Mouse (Mus musculus) MEL (cell line): ENCODE measurements around the gene Rab11fip5. TPM values are rescaled to one million over a fixed set of nuclear protein-coding genes. Genes with fewer than 3 reads are reported as not detected.

Experiments
- DNase-seq: peaks from one replicate; pipeline ENCODE4 v3.0.0; 2011; ENCODE audit warnings: low read depth, low spot score
- H3K27ac ChIP-seq: 2 replicates; pipeline ENCODE4 v1.5.1; 2012; ENCODE audit warnings: low read depth, mild to moderate bottlenecking, control low read depth, low read length, moderate library complexity; ENCODE audit not compliant: control insufficient read depth
- H3K27me3 ChIP-seq, 2 experiments: fragments of 150-350 bp in 1 of 2; sonication (generic) in 1 of 2; 2 replicates each; pipeline ENCODE4 v1.6.1; 2012; ENCODE audit warnings: low read length in 2 of 2, mild to moderate bottlenecking in 2 of 2, improper control_type of control experiment in 1 of 2, moderate library complexity in 1 of 2; ENCODE audit not compliant: insufficient read depth in 2 of 2, control insufficient read depth in 1 of 2
- H3K36me3 ChIP-seq, 2 experiments: 2 replicates each; pipeline ENCODE4 v1.6.1; 2012 to 2014; ENCODE audit warnings: low read length in 2 of 2, improper control_type of control experiment in 1 of 2, inconsistent platforms in 1 of 2, mild to moderate bottlenecking in 1 of 2; ENCODE audit not compliant: insufficient read depth in 2 of 2, control insufficient read depth in 1 of 2
- H3K4me1 ChIP-seq, 2 experiments: fragments of 150-350 bp in 1 of 2; sonication (generic) in 1 of 2; 2 replicates each; pipeline ENCODE4 v1.6.1; 2012; ENCODE audit warnings: low read length in 2 of 2, improper control_type of control experiment in 1 of 2, mild to moderate bottlenecking in 1 of 2; ENCODE audit not compliant: insufficient read depth in 2 of 2, control insufficient read depth in 1 of 2
- H3K4me3 ChIP-seq, 2 experiments: fragments of 150-350 bp in 1 of 2; sonication (generic) in 1 of 2; 2 replicates each; pipeline ENCODE4 v1.5.1; 2012; ENCODE audit warnings: low read depth in 2 of 2, low read length in 2 of 2, mild to moderate bottlenecking in 2 of 2, moderate library complexity in 2 of 2, control low read depth in 1 of 2, improper control_type of control experiment in 1 of 2; ENCODE audit not compliant: control insufficient read depth in 1 of 2, insufficient read depth in 1 of 2
- H3K79me2 ChIP-seq: 2 replicates; pipeline ENCODE4 v1.6.1; 2012; ENCODE audit warnings: mild to moderate bottlenecking, low read length, moderate library complexity; ENCODE audit not compliant: control insufficient read depth, poor library complexity, insufficient read depth
- H3K9ac ChIP-seq: 2 replicates; pipeline ENCODE4 v1.6.1; 2012; ENCODE audit warnings: low read depth, mild to moderate bottlenecking, control low read depth, low read length, moderate library complexity; ENCODE audit not compliant: control insufficient read depth, poor library complexity, severe bottlenecking
- H3K9me3 ChIP-seq: fragments of 150-350 bp; sonication (generic); replicated peaks from 2 replicates; pipeline ENCODE4 v1.6.1; 2012; ENCODE audit warnings: mild to moderate bottlenecking, low read length, improper control_type of control experiment, moderate library complexity; ENCODE audit not compliant: insufficient read depth
- CHD1 ChIP-seq: IDR thresholded peaks from 2 replicates; pipeline ENCODE4 v1.6.1; 2012; ENCODE audit warnings: low read depth, mild to moderate bottlenecking, inconsistent platforms, low read length, improper control_type of control experiment
- EP300 ChIP-seq, 2 experiments: IDR thresholded peaks; 2 replicates each; pipeline ENCODE4 v1.6.1; 2011; ENCODE audit warnings: improper control_type of control experiment in 2 of 2, low read length in 2 of 2, low read depth in 1 of 2, mild to moderate bottlenecking in 1 of 2
- ETS1 ChIP-seq: IDR thresholded peaks from 2 replicates; pipeline ENCODE4 v1.6.1; 2012; ENCODE audit warnings: low read depth, mild to moderate bottlenecking, inconsistent platforms, low read length, improper control_type of control experiment, moderate library complexity
- GABPA ChIP-seq: IDR thresholded peaks from 2 replicates; pipeline ENCODE4 v1.6.1; 2012; ENCODE audit warnings: low read depth, mild to moderate bottlenecking, inconsistent platforms, low read length, improper control_type of control experiment, moderate library complexity
- JUND ChIP-seq: IDR thresholded peaks from 2 replicates; pipeline ENCODE4 v1.6.1; 2011; ENCODE audit warnings: low read depth, mild to moderate bottlenecking, improper control_type of control experiment, low read length
- KAT2A ChIP-seq: conservative IDR thresholded peaks from 2 replicates; pipeline ENCODE4 v1.6.1; 2012; ENCODE audit warnings: low read depth, low read length, improper control_type of control experiment, inconsistent platforms
- MYB ChIP-seq: IDR thresholded peaks from 2 replicates; pipeline ENCODE4 v1.6.1; 2011; ENCODE audit warnings: mild to moderate bottlenecking, low read depth, low read length, improper control_type of control experiment
- NELFE ChIP-seq: IDR thresholded peaks from 2 replicates; pipeline ENCODE4 v1.6.1; 2011; ENCODE audit warnings: low read depth, low read length, improper control_type of control experiment
- NRF1 ChIP-seq: IDR thresholded peaks from 2 replicates; pipeline ENCODE4 v1.6.1; 2014; ENCODE audit warnings: low read depth, mild to moderate bottlenecking, inconsistent platforms, low read length, improper control_type of control experiment, moderate library complexity; ENCODE audit not compliant: poor library complexity, insufficient read depth, severe bottlenecking
- POLR2A ChIP-seq, 2 experiments: IDR thresholded peaks; 2 replicates each; pipeline ENCODE4 v1.6.1; 2011 to 2012; ENCODE audit warnings: low read length in 2 of 2, mild to moderate bottlenecking in 2 of 2, control low read depth in 1 of 2, improper control_type of control experiment in 1 of 2, low read depth in 1 of 2, moderate library complexity in 1 of 2; ENCODE audit not compliant: control insufficient read depth in 1 of 2, insufficient read depth in 1 of 2, poor library complexity in 1 of 2
- POLR2AphosphoS2 ChIP-seq: IDR thresholded peaks from 2 replicates; pipeline ENCODE4 v1.6.1; 2011; ENCODE audit warnings: low read length, improper control_type of control experiment
- POLR2AphosphoS5 ChIP-seq: IDR thresholded peaks from 2 replicates; pipeline ENCODE4 v1.6.1; 2012; ENCODE audit warnings: low read depth, borderline replicate concordance, mild to moderate bottlenecking, inconsistent platforms, low read length, moderate library complexity, mixed read lengths
- RAD21 ChIP-seq: IDR thresholded peaks from 2 replicates; pipeline ENCODE4 v1.6.1; 2011; ENCODE audit warnings: mild to moderate bottlenecking, low read depth, low read length, improper control_type of control experiment
- RCOR1 ChIP-seq: IDR thresholded peaks from 2 replicates; pipeline ENCODE4 v1.6.1; 2012; ENCODE audit warnings: low read depth, mild to moderate bottlenecking, inconsistent platforms, low read length, improper control_type of control experiment
- SMC3 ChIP-seq: IDR thresholded peaks from 2 replicates; pipeline ENCODE4 v1.6.1; 2011; ENCODE audit warnings: low read depth, low read length, improper control_type of control experiment
- TAL1 ChIP-seq: IDR thresholded peaks from 2 replicates; pipeline ENCODE4 v1.6.1; 2012; ENCODE audit warnings: mild to moderate bottlenecking, inconsistent platforms, low read length, moderate library complexity, mixed read lengths
- TBP ChIP-seq: IDR thresholded peaks from 2 replicates; pipeline ENCODE4 v1.8.0; 2011; ENCODE audit warnings: low read depth, low read length, improper control_type of control experiment
- USF1 ChIP-seq: IDR thresholded peaks from 2 replicates; pipeline ENCODE4 v1.6.1; 2014; ENCODE audit warnings: low read depth, mild to moderate bottlenecking, inconsistent platforms, low read length, improper control_type of control experiment, moderate library complexity
- USF2 ChIP-seq, 2 experiments: IDR thresholded peaks; 2 replicates each; pipeline ENCODE4 v1.6.1; 2011 to 2012; ENCODE audit warnings: improper control_type of control experiment in 2 of 2, low read length in 2 of 2, borderline replicate concordance in 1 of 2, inconsistent platforms in 1 of 2, low read depth in 1 of 2, mild to moderate bottlenecking in 1 of 2; ENCODE audit not compliant: insufficient read depth in 1 of 2
- ZNF384 ChIP-seq: IDR thresholded peaks from 2 replicates; pipeline ENCODE4 v1.6.1; 2012; ENCODE audit warnings: low read depth, mild to moderate bottlenecking, inconsistent platforms, low read length, improper control_type of control experiment
- polyA plus RNA-seq, 2 experiments: library from polyadenylated mRNA; stranded (reverse) in 1 of 2; unstranded in 1 of 2; fragments of >175 nt in 1 of 2; fragments of >200 nt in 1 of 2; gene quantifications; 2 replicates each; pipeline versions ENCODE4 v1.2.1 to v1.2.4; 2012; ENCODE audit warnings: low replicate concordance in 2 of 2, low read depth in 1 of 2; ENCODE audit not compliant: insufficient read length in 2 of 2, insufficient read depth in 1 of 2, missing spikeins in 1 of 2
- total RNA-seq: library from RNA; depleted of rRNA; stranded (reverse); fragments of 300-350 nt; gene quantifications from 2 replicates; pipeline ENCODE4 v1.2.3, GENCODE M21; 2012

Gene Rab11fip5
- total and polyA plus RNA-seq, 3 experiments, result 3.3 to 8.5 TPM; not detected in 1

GRCm38 (mm10) chr6:85316211-85316610 lies 58.2 kb downstream of the Rab11fip5 start:
- Histone ChIP-seq H3K9me3 (no peaks in the 10 kb centered on the region), H3K9ac (no peak overlapping the region), H3K79me2 (no peaks in the 10 kb centered on the region), H3K27ac (no peak overlapping the region), H3K36me3 (peaks cover 0 to 2% of the 10 kb centered on the region in 2 experiments; a peak in 2 of 4 replicates), H3K4me3 (no peak overlapping the region), H3K4me1 (peaks cover 0 to 3% of the 10 kb centered on the region in 2 experiments; a peak in 2 of 4 replicates), H3K27me3 (no peaks in the 10 kb centered on the region)
- no peak for DNase-seq
- TF ChIP-seq USF1, result no peak
- no peak for TF ChIP-seq ETS1
- no peak for TF ChIP-seq ZNF384
- no peak for TF ChIP-seq MYB
- no peak for TF ChIP-seq USF2 (IDR thresholded peaks at IDR 0.05; ENCODE audit: borderline replicate concordance in 1 of 2, insufficient read depth in 1 of 2, low read depth in 1 of 2, low read length in 2 of 2)
- no peak for TF ChIP-seq POLR2AphosphoS2
- no peak for TF ChIP-seq NELFE
- no peak for TF ChIP-seq EP300 (IDR thresholded peaks at IDR 0.05; ENCODE audit: low read depth in 1 of 2, low read length in 2 of 2)
- no peak for TF ChIP-seq RAD21
- no peak for TF ChIP-seq SMC3
- TF ChIP-seq KAT2A, result no peak
- TF ChIP-seq POLR2AphosphoS5, result no peak
- TF ChIP-seq JUND, result no peak
- TF ChIP-seq TAL1, result no peak
- no peak for TF ChIP-seq CHD1
- no peak for TF ChIP-seq GABPA
- TF ChIP-seq, all 39 proteins: peak for 0

DNA sequence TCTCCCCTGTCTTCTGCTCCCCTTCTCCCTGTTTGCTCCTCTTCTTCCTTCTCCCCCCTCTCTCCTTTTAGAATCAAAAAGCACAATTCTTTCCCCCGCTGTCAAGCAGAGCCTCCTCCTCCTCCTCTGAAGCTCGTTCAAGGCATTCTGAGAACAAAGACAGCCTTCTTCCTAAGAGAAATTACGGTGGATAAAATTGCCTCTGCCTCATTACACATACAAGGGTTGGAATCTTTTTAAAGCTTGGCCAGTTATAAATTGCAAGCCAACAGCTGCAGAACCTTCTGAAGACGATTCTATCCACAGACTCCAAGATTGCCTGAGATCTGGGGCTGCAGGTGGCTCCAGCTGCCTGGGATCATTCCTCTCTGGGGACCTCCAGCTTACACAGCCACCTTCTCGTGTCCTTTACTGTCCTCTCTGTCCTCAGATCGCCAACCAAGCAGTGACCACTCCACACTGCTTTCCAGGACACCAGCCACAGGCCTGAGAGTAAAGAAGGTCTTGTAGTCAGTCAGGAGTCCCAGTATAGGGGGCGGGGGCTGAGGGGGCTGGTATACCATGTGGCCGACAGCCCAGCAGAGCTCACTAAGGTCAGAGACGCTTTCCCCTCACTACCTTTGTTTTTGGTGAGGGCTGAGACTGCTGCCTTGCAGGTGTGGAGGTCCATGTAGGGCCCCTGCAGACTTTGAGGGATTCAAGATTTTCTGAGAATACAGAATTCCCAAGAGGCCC lies 60.2 kb downstream of the Rab11fip5 start:
- Histone ChIP-seq H3K27me3 (no peaks in the 10 kb centered on the region), H3K4me3 (no peak overlapping the region), H3K9ac (no peak overlapping the region), H3K27ac (no peak overlapping the region), H3K9me3 (no peaks in the 10 kb centered on the region), H3K36me3 (peaks cover 0 to 2% of the 10 kb centered on the region in 2 experiments; a peak in 2 of 4 replicates), H3K79me2 (no peaks in the 10 kb centered on the region), H3K4me1 (peaks cover 0 to 3% of the 10 kb centered on the region in 2 experiments; a peak in 2 of 4 replicates)
- no peak for TF ChIP-seq RAD21
- TF ChIP-seq ETS1, result no peak
- no peak for TF ChIP-seq GABPA
- TF ChIP-seq EP300 (IDR thresholded peaks at IDR 0.05; ENCODE audit: low read depth in 1 of 2, low read length in 2 of 2), result no peak
- TF ChIP-seq USF1, result no peak
- no peak for TF ChIP-seq NRF1
- no peak for TF ChIP-seq RCOR1
- no peak for TF ChIP-seq POLR2A (IDR thresholded peaks at IDR 0.05; ENCODE audit: control insufficient read depth in 1 of 2, insufficient read depth in 1 of 2, low read depth in 1 of 2, low read length in 2 of 2, poor library complexity in 1 of 2)
- TF ChIP-seq SMC3, result no peak
- no peak for TF ChIP-seq TBP
- DNase-seq, result no peak
